Mouse (Mus musculus) hindbrain, embryonic 15.5 days (tissue): ENCODE results near the gene Insr. TPM values are rescaled to one million over a fixed set of nuclear protein-coding genes. Genes with fewer than 3 reads are reported as not detected.

Experiments
- ATAC-seq: fragments of 200-750 bp; cut with Nextera tagmentation; 2 replicates; pipeline ENCODE4 v1.8.0; 2017; ENCODE audit warnings: low read depth, moderate number of reproducible peaks, moderate TSS enrichment; ENCODE audit not compliant: low FRiP score
- H3K27ac ChIP-seq: fragments of 300-500 bp; sonication (generic); replicated peaks from 2 replicates; pipeline ENCODE4 v1.5.1; 2015; ENCODE audit warnings: mild to moderate bottlenecking, inconsistent platforms
- H3K27me3 ChIP-seq: fragments of 300-500 bp; sonication (generic); 2 replicates; pipeline ENCODE4 v1.6.1; 2015; ENCODE audit warnings: control low read depth, inconsistent platforms
- H3K36me3 ChIP-seq: fragments of 300-500 bp; sonication (generic); 2 replicates; pipeline ENCODE4 v1.6.1; 2015; ENCODE audit warnings: control low read depth, inconsistent platforms
- H3K4me1 ChIP-seq: fragments of 300-500 bp; sonication (generic); replicated peaks from 2 replicates; pipeline ENCODE4 v1.6.1; 2015; ENCODE audit warnings: control low read depth, inconsistent platforms
- H3K4me2 ChIP-seq: fragments of 300-500 bp; sonication (generic); 2 replicates; pipeline ENCODE4 v1.6.1; 2015; ENCODE audit warnings: moderate library complexity, mild to moderate bottlenecking, inconsistent platforms
- H3K4me3 ChIP-seq: fragments of 300-500 bp; sonication (generic); 2 replicates; pipeline ENCODE4 v1.5.1; 2015; ENCODE audit warnings: mild to moderate bottlenecking, inconsistent platforms
- H3K9ac ChIP-seq: fragments of 300-500 bp; sonication (generic); 2 replicates; pipeline ENCODE4 v1.6.1; 2015; ENCODE audit warnings: inconsistent platforms
- H3K9me3 ChIP-seq: fragments of 300-500 bp; sonication (generic); 2 replicates; pipeline ENCODE4 v1.6.1; 2016; ENCODE audit warnings: control low read depth, inconsistent platforms
- WGBS: fragments of 180-500 bp; shearing (Covaris S2); methylation state at CpG from one replicate; pipeline ENCODE4 v1.1.7; 2015; 5-methylcytosine and 5-hydroxymethylcytosine counted together
- polyA plus RNA-seq: library from polyadenylated mRNA; unstranded; fragments of >200 nt; fragmentation: Nextera tagmentation; extraction: Ambion mirVana; gene quantifications from 2 replicates; pipeline ENCODE4 v1.2.1, GENCODE M21; 2015

The Insr gene
- polyA plus RNA-seq, 1 experiment from 2014 or later: 55.9 TPM

DNA sequence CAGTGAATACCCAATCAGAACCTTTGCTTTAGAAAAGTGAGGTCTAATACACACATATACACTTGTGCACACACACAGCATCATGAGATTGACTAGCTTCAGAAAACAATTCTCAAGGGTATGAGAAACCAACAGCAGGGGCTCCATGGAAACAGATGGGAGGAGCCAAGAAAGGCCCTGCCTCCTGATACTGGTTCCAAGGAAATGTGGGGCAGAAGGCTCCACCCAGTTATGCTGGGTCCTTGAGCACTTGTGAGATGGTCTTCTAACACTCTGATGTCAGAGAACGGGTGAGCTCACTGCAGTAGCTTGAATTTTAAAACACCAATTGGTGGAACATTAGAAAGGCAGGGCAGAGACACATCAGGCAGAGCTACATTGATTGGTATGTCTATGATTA lies 53.7 kb downstream of the Insr start:
- no peak overlapping the region for H3K4me2 ChIP-seq
- no peak overlapping the region for H3K9ac ChIP-seq
- no peaks in the 10 kb centered on the region for H3K27me3 ChIP-seq
- H3K9me3 ChIP-seq: no peaks in the 10 kb centered on the region
- H3K4me3 ChIP-seq: no peak overlapping the region
- H3K27ac ChIP-seq: no peak overlapping the region
- H3K36me3 ChIP-seq: no peaks in the 10 kb centered on the region
- peaks cover 15% of the 10 kb centered on the region for H3K4me1 ChIP-seq
- ATAC-seq: no peak
- WGBS: 78% methylated on average over 1 of the region's 1 CpGs

- H3K27ac ChIP-seq: no peak overlapping the region
- WGBS: 85% methylated on average over 8 of the region's 8 CpGs
- no peak overlapping the region for H3K4me2 ChIP-seq
- ATAC-seq: no peak
- H3K4me1 ChIP-seq: peaks cover 19% of the 10 kb centered on the region
- H3K27me3 ChIP-seq: no peaks in the 10 kb centered on the region
- H3K9ac ChIP-seq: no peak overlapping the region
- no peak overlapping the region for H3K4me3 ChIP-seq
- no peaks in the 10 kb centered on the region for H3K9me3 ChIP-seq
- H3K36me3 ChIP-seq: no peaks in the 10 kb centered on the region
Measured at GRCm38 (mm10) chr8:3225184-3225583, 54.2 kb downstream of the Insr start.

- Histone ChIP-seq H3K4me1 (peaks cover 27% of the 10 kb centered on the region), H3K27ac (no peak overlapping the region), H3K27me3 (no peaks in the 10 kb centered on the region), H3K9me3 (no peaks in the 10 kb centered on the region), H3K4me2 (no peak overlapping the region), H3K4me3 (no peak overlapping the region), H3K36me3 (no peaks in the 10 kb centered on the region), H3K9ac (no peak overlapping the region)
- ATAC-seq: no peak
Measured at GRCm38 (mm10) chr8:3222636-3222965, 56.8 kb downstream of the Insr start.

DNA sequence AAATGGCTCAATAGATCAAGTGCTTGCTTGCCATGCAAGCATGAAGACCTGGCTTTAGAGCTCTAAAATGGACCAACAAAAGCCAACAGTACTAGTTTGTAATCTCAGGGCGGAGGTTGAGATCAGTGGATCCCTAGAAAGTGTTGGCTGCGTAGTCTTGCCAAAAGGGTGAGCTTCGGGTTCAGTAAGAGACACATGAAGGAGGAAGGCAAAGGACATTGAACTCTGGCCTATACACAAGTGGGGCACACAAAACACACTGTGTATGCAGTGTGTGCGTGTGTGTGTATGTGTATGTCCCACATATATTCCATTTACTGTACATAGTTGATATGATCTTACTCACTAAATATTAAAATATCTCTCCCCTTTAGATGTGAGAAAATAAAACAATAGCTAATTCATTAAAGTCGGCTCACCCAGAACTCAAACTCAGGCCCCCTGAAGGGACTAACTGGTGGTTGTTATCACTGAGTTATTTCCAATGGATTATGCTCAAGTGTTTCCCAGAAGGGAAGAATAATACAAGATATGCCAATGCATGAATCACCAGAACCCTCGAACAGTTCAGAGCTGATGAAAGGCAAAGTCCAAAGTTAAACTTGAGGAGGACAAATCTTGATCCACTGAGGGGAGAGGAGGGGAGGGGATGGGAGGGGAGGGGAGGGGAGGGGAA lies 57.3 kb downstream of the Insr start:
- Histone ChIP-seq H3K4me3 (peak overlapping the region; percentile 59), H3K4me1 (peaks cover 28% of the 10 kb centered on the region), H3K9me3 (no peaks in the 10 kb centered on the region), H3K9ac (peak overlapping the region; percentile 50), H3K27me3 (no peaks in the 10 kb centered on the region), H3K36me3 (no peaks in the 10 kb centered on the region), H3K27ac (peak overlapping the region; percentile 90), H3K4me2 (peak overlapping the region; percentile 54)
- ATAC-seq: no peak
- 63% methylated on average over 6 of the region's 6 CpGs for WGBS

- Histone ChIP-seq H3K27me3 (no peaks in the 10 kb centered on the region), H3K9ac (peak overlapping the region; percentile 50), H3K36me3 (no peaks in the 10 kb centered on the region), H3K9me3 (no peaks in the 10 kb centered on the region), H3K4me1 (peaks cover 36% of the 10 kb centered on the region), H3K27ac (peak overlapping the region; percentile 90), H3K4me3 (peak overlapping the region; percentile 59), H3K4me2 (peak overlapping the region; percentile 54)
- ATAC-seq: peak; percentile 99
- 1% methylated on average over 43 of the region's 43 CpGs for WGBS
Measured at GRCm38 (mm10) chr8:3221047-3221959, 58.1 kb downstream of the Insr start.

GRCm38 (mm10) chr8:3220502-3220901 lies 58.9 kb downstream of the Insr start:
- Histone ChIP-seq H3K27me3 (no peaks in the 10 kb centered on the region), H3K4me2 (peak overlapping the region; percentile 54), H3K36me3 (no peaks in the 10 kb centered on the region), H3K4me1 (peaks cover 41% of the 10 kb centered on the region), H3K4me3 (peak overlapping the region; percentile 59), H3K9me3 (no peaks in the 10 kb centered on the region), H3K9ac (peak overlapping the region; percentile 50), H3K27ac (peak overlapping the region; percentile 90)
- 4% methylated on average over 9 of the region's 9 CpGs for WGBS
- peak; percentile 77 for ATAC-seq

- peak overlapping the region; percentile 59; the same call in 1 of the 2 replicates for H3K4me3 ChIP-seq
- ATAC-seq: no peak
- H3K4me1 ChIP-seq: peaks cover 46% of the 10 kb centered on the region
- peak overlapping the region; percentile 54 for H3K4me2 ChIP-seq
- H3K27ac ChIP-seq: peak overlapping the region; percentile 90
- H3K9ac ChIP-seq: peak overlapping the region; percentile 50; the same call in 1 of the 2 replicates
- H3K27me3 ChIP-seq: no peaks in the 10 kb centered on the region
- 90% methylated on average over 12 of the region's 12 CpGs for WGBS
- no peaks in the 10 kb centered on the region for H3K9me3 ChIP-seq
- H3K36me3 ChIP-seq: no peaks in the 10 kb centered on the region
Measured at GRCm38 (mm10) chr8:3219921-3220411, 59.5 kb downstream of the Insr start.

DNA sequence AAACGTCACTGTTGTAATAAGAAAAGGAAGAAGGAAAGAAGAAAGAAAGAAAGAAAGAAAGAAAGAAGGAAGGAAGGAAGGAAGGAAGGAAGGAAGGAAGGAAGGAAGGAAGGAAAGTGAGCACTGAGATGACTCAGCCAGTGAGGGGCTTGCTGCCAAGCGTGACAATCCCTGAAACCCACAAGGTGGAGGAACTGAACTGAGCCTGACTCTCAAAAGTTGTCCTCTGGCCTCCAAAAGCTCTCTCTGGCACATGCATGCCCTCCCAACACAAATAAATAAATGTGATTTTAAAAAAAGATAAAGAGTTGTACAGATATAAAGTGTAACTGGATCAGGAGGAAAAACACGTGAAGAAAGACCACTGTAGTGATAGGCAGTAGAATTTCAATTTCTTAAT lies 60.2 kb downstream of the Insr start:
- 74% methylated on average over 3 of the region's 3 CpGs for WGBS
- no peak overlapping the region for H3K9ac ChIP-seq
- no peaks in the 10 kb centered on the region for H3K36me3 ChIP-seq
- no peak overlapping the region for H3K27ac ChIP-seq
- H3K4me1 ChIP-seq: peaks cover 49% of the 10 kb centered on the region
- no peak overlapping the region for H3K4me3 ChIP-seq
- H3K9me3 ChIP-seq: no peaks in the 10 kb centered on the region
- ATAC-seq: no peak
- no peaks in the 10 kb centered on the region for H3K27me3 ChIP-seq
- no peak overlapping the region for H3K4me2 ChIP-seq

GRCm38 (mm10) chr8:3216541-3217092 lies 62.8 kb downstream of the Insr start:
- 77% methylated on average over 4 of the region's 4 CpGs for WGBS
- no peak overlapping the region for H3K4me2 ChIP-seq
- no peaks in the 10 kb centered on the region for H3K9me3 ChIP-seq
- no peak overlapping the region for H3K4me3 ChIP-seq
- H3K4me1 ChIP-seq: peaks cover 35% of the 10 kb centered on the region
- no peak for ATAC-seq
- peak overlapping the region; percentile 47 for H3K27ac ChIP-seq
- H3K36me3 ChIP-seq: no peaks in the 10 kb centered on the region
- H3K27me3 ChIP-seq: no peaks in the 10 kb centered on the region
- no peak overlapping the region for H3K9ac ChIP-seq

- H3K27ac ChIP-seq: peak overlapping the region; percentile 59
- peak; percentile 28; the same call in 1 of the 2 replicates for ATAC-seq
Measured at GRCm38 (mm10) chr8:3215561-3215960, 63.9 kb downstream of the Insr start.

DNA sequence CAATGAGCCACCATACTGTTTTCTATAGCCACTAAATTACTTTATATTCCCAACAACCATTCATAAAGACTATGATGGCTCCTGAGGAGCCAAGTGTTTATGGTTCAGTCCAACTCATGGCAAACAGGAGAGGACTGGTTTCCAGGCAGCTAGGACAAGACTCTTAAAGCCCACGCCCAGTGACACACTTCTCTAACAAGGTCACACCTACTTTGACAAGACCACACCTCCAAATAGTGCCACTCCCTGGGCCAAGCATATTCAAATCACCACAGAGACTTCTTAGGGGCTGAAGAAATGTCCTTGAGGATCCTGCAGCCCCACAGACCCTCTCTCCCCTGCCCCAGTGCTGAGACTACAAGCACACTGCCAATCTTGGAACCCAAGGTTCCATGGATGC lies 64.8 kb downstream of the Insr start:
- no peak for ATAC-seq
- Histone ChIP-seq H3K9me3 (no peaks in the 10 kb centered on the region), H3K9ac (no peak overlapping the region), H3K27me3 (no peaks in the 10 kb centered on the region), H3K36me3 (no peaks in the 10 kb centered on the region; the same call in 1 of the 2 replicates), H3K27ac (peak overlapping the region; percentile 59), H3K4me2 (no peak overlapping the region), H3K4me1 (peaks cover 30% of the 10 kb centered on the region), H3K4me3 (no peak overlapping the region)
- WGBS: 97% methylated on average over 1 of the region's 1 CpGs

More at GRCm38 (mm10) chr8:3215561-3215960, 63.9 kb downstream of the Insr start:
- no peaks in the 10 kb centered on the region; the same call in 1 of the 2 replicates for H3K36me3 ChIP-seq
- H3K27me3 ChIP-seq: no peaks in the 10 kb centered on the region
- H3K4me2 ChIP-seq: no peak overlapping the region
- no peak overlapping the region for H3K9ac ChIP-seq
- peaks cover 39% of the 10 kb centered on the region for H3K4me1 ChIP-seq
- no peak overlapping the region for H3K4me3 ChIP-seq
- H3K9me3 ChIP-seq: no peaks in the 10 kb centered on the region

DNA sequence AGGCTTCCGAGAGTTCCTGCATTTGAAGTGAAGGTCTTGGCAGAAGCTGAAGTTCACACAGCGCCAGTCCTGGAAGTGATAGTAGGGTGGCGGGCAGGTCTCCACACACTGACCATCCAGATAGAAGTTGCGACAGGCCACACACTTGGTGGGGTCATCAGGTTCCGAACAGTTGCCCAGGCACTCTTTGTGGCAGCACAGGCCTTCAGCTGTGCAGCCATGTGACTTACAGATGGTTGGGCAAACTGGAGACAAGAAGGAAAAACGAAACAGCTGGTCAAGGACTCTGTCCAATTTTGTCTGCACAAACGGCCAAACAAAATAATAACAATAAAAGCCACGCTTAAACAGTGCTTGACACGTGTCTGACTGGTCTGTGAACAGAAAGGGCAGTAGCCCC lies 68.0 kb downstream of the Insr start:
- no peak for ATAC-seq
- H3K9me3 ChIP-seq: no peaks in the 10 kb centered on the region
- H3K27ac ChIP-seq: no peak overlapping the region
- H3K4me2 ChIP-seq: no peak overlapping the region
- H3K36me3 ChIP-seq: peaks cover 14% of the 10 kb centered on the region
- H3K4me1 ChIP-seq: peaks cover 19% of the 10 kb centered on the region
- H3K4me3 ChIP-seq: no peak overlapping the region
- no peak overlapping the region for H3K9ac ChIP-seq
- WGBS: 74% methylated on average over 9 of the region's 9 CpGs
- no peaks in the 10 kb centered on the region for H3K27me3 ChIP-seq
